Mouse (Mus musculus): ENCODE results near the gene Cep170.

DNA sequence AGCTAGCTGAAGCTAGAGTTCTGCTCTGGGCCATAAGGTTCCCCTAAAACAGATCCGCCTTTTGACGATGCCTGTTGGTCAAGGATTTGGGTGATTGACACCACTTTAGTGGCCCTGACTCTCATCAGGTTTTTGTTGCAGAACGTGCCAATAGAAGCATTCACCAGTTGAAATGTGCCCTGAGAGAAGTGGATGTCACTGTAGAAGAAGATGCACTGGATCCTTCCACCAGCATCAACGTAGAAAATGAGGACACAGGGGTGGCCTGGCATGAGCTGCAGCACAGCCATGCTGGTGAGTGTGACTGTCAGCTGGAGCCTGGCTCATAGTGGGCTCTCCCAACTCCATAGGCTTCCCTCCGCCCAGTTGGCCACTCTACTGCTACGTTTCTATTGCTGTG lies 10.7 kb upstream of the Cep170 start:
- TF ChIP-seq POLR2A (IDR thresholded peaks at IDR 0.05; ENCODE audit: borderline replicate concordance, extremely low read depth, low read depth, low read length): no peak
- no peak for TF ChIP-seq CTCF (IDR thresholded peaks at IDR 0.05; ENCODE audit: insufficient read depth, low read length)
